Mouse (Mus musculus): ENCODE data around the gene Klhl3. TPM values are rescaled to one million over a fixed set of nuclear protein-coding genes. Genes with fewer than 3 reads are reported as not detected.

The Klhl3 gene
- total and polyA plus RNA-seq, 2 experiments from 2014 or later: 12.2 to 12.6 TPM

GRCm38 (mm10) chr13:57980071-57980470 lies 133.3 kb downstream of the Klhl3 start:
- ATAC-seq: no peak

GRCm38 (mm10) chr13:57978931-57979330 lies 134.5 kb downstream of the Klhl3 start:
- Histone ChIP-seq H3K9me3 (ENCODE audit: low read length) (no peaks in the 10 kb centered on the region), H3K4me3 (ENCODE audit: low read depth, low read length) (no peak overlapping the region), H3K27ac (ENCODE audit: low read depth, low read length) (no peak overlapping the region), H3K27me3 (ENCODE audit: insufficient read depth, low read length) (peaks cover 5% of the 10 kb centered on the region; the same call in 1 of the 2 replicates), H3K9ac (no peak overlapping the region), H3K36me3 (ENCODE audit: insufficient read depth) (no peaks in the 10 kb centered on the region), H3K4me1 (ENCODE audit: insufficient read depth) (no peaks in the 10 kb centered on the region), H3K4me2 (ENCODE audit: low read depth) (no peak overlapping the region)
- no peak for TF ChIP-seq CTCF (IDR thresholded peaks at IDR 0.05; ENCODE audit: low read depth)
- WGBS: 13% methylated on average over 9 of the region's 9 CpGs
- ATAC-seq (no peak), DNase-seq (no peak)

More at GRCm38 (mm10) chr13:57980071-57980470, 133.3 kb downstream of the Klhl3 start:
- peaks cover 5% of the 10 kb centered on the region; the same call in 1 of the 2 replicates for H3K27me3 ChIP-seq (ENCODE audit: insufficient read depth, low read length)
- TF ChIP-seq CTCF (IDR thresholded peaks at IDR 0.05; ENCODE audit: low read depth): no peak
- H3K4me3 ChIP-seq (ENCODE audit: low read depth, low read length): no peak overlapping the region
- no peak overlapping the region for H3K4me2 ChIP-seq (ENCODE audit: low read depth)
- no peak for DNase-seq
- H3K27ac ChIP-seq (ENCODE audit: low read depth, low read length): no peak overlapping the region
- H3K9ac ChIP-seq: no peak overlapping the region
- no peaks in the 10 kb centered on the region for H3K9me3 ChIP-seq (ENCODE audit: low read length)
- no peaks in the 10 kb centered on the region for H3K4me1 ChIP-seq (ENCODE audit: insufficient read depth)
- WGBS: 21% methylated on average over 2 of the region's 2 CpGs
- H3K36me3 ChIP-seq (ENCODE audit: insufficient read depth): no peaks in the 10 kb centered on the region

- no peak for ATAC-seq
- WGBS: 90% methylated on average over 6 of the region's 6 CpGs
- H3K27ac ChIP-seq (ENCODE audit: low read depth, low read length): no peak overlapping the region
Observed at GRCm38 (mm10) chr13:57977721-57978120, 135.7 kb downstream of the Klhl3 start.

GRCm38 (mm10) chr13:57965658-57966057 lies 147.7 kb downstream of the Klhl3 start:
- no peak for DNase-seq
- Histone ChIP-seq H3K4me1 (ENCODE audit: insufficient read depth) (no peaks in the 10 kb centered on the region), H3K4me3 (ENCODE audit: low read depth, low read length) (no peak overlapping the region), H3K9ac (no peak overlapping the region), H3K27ac (ENCODE audit: low read depth, low read length) (no peak overlapping the region), H3K9me3 (ENCODE audit: low read length) (no peaks in the 10 kb centered on the region), H3K4me2 (ENCODE audit: low read depth) (no peak overlapping the region), H3K27me3 (ENCODE audit: insufficient read depth, low read length) (0 out of 2 replicates have a peak, but pooled peaks cover 3% of the 10 kb centered on the region), H3K36me3 (ENCODE audit: insufficient read depth) (no peaks in the 10 kb centered on the region)
- no peak for TF ChIP-seq CTCF (IDR thresholded peaks at IDR 0.05; ENCODE audit: low read depth)
- 35% methylated on average over 6 of the region's 6 CpGs for WGBS
- ATAC-seq: no peak

More at GRCm38 (mm10) chr13:57977721-57978120, 135.7 kb downstream of the Klhl3 start:
- Histone ChIP-seq H3K4me3 (ENCODE audit: low read depth, low read length) (no peak overlapping the region), H3K4me2 (ENCODE audit: low read depth) (no peak overlapping the region), H3K36me3 (ENCODE audit: insufficient read depth) (no peaks in the 10 kb centered on the region), H3K27me3 (ENCODE audit: insufficient read depth, low read length) (peaks cover 5% of the 10 kb centered on the region; the same call in 1 of the 2 replicates), H3K4me1 (ENCODE audit: insufficient read depth) (no peaks in the 10 kb centered on the region), H3K9me3 (ENCODE audit: low read length) (no peaks in the 10 kb centered on the region), H3K9ac (no peak overlapping the region)
- no peak; the same call in 1 of the 2 replicates for TF ChIP-seq CTCF (IDR thresholded peaks at IDR 0.05; ENCODE audit: low read depth)
- no peak for DNase-seq

GRCm38 (mm10) chr13:57960254-57960653 lies 153.1 kb downstream of the Klhl3 start:
- Histone ChIP-seq H3K4me3 (ENCODE audit: low read depth, low read length) (no peak overlapping the region), H3K4me2 (ENCODE audit: low read depth) (no peak overlapping the region), H3K9me3 (ENCODE audit: low read length) (no peaks in the 10 kb centered on the region), H3K9ac (no peak overlapping the region), H3K27ac (ENCODE audit: low read depth, low read length) (no peak overlapping the region), H3K4me1 (ENCODE audit: insufficient read depth) (no peaks in the 10 kb centered on the region), H3K36me3 (ENCODE audit: insufficient read depth) (no peaks in the 10 kb centered on the region), H3K27me3 (ENCODE audit: insufficient read depth, low read length) (no peaks in the 10 kb centered on the region)
- no peak for TF ChIP-seq CTCF (IDR thresholded peaks at IDR 0.05; ENCODE audit: low read depth)
- DNase-seq (no peak), ATAC-seq (no peak)
- 79% methylated on average over 2 of the region's 2 CpGs for WGBS

GRCm38 (mm10) chr13:57959806-57960205 lies 153.6 kb downstream of the Klhl3 start:
- Histone ChIP-seq H3K4me1 (ENCODE audit: insufficient read depth) (no peaks in the 10 kb centered on the region), H3K9ac (no peak overlapping the region), H3K9me3 (ENCODE audit: low read length) (no peaks in the 10 kb centered on the region), H3K4me3 (ENCODE audit: low read depth, low read length) (no peak overlapping the region), H3K27me3 (ENCODE audit: insufficient read depth, low read length) (no peaks in the 10 kb centered on the region), H3K27ac (ENCODE audit: low read depth, low read length) (no peak overlapping the region), H3K36me3 (ENCODE audit: insufficient read depth) (no peaks in the 10 kb centered on the region), H3K4me2 (ENCODE audit: low read depth) (no peak overlapping the region)
- WGBS: 82% methylated on average over 5 of the region's 5 CpGs
- no peak for DNase-seq
- TF ChIP-seq CTCF (IDR thresholded peaks at IDR 0.05; ENCODE audit: low read depth): no peak
- ATAC-seq: no peak

MicroRNAs within 50 kb of the gene (microRNA counts, 519-probe panel; counts per million panel counts)
- microRNA mmu-miR-874: not detected

Small RNAs within 50 kb of the gene (microRNA-seq; reads per million reads assigned to microRNA genes)
- 347 to 622 reads per million in 2 experiments for gene Mir874

Other genes with a start within 250 kb of the Klhl3 start
- 46.5 and 69.4 TPM in 2 replicates for gene Spock1, start 205.3 kb downstream of the Klhl3 start, total RNA-seq (2014; rRNA removed)
- gene Spock1, start 205.3 kb downstream of the Klhl3 start, polyA plus RNA-seq (2015; fragmentation: Nextera tagmentation; extraction: Ambion mirVana): 60.5 and 64.6 TPM in 2 replicates
- gene Hnrnpa0, start 15.0 kb upstream of the Klhl3 start, total RNA-seq (2014; rRNA removed): 197 and 234 TPM in 2 replicates
- gene Hnrnpa0, start 15.0 kb upstream of the Klhl3 start, polyA plus RNA-seq (2015; fragmentation: Nextera tagmentation; extraction: Ambion mirVana): 76.5 and 86.6 TPM in 2 replicates
- gene Idnk, start 44.1 kb upstream of the Klhl3 start, total RNA-seq (2014; rRNA removed): 20.0 and 26.0 TPM in 2 replicates
- gene Idnk, start 44.1 kb upstream of the Klhl3 start, polyA plus RNA-seq (2015; fragmentation: Nextera tagmentation; extraction: Ambion mirVana): 46.9 and 49.9 TPM in 2 replicates
- 125 and 172 TPM in 2 replicates for gene Ubqln1, start 102.1 kb upstream of the Klhl3 start, total RNA-seq (2014; rRNA removed)
- gene Ubqln1, start 102.1 kb upstream of the Klhl3 start, polyA plus RNA-seq (2015; fragmentation: Nextera tagmentation; extraction: Ambion mirVana): 85.9 and 118 TPM in 2 replicates
- gene Gkap1, start 162.1 kb upstream of the Klhl3 start, total RNA-seq (2014; rRNA removed): 21.0 and 26.3 TPM in 2 replicates
- gene Gkap1, start 162.1 kb upstream of the Klhl3 start, polyA plus RNA-seq (2015; fragmentation: Nextera tagmentation; extraction: Ambion mirVana): 26.1 and 27.4 TPM in 2 replicates
- gene Kif27, start 245.5 kb upstream of the Klhl3 start, total RNA-seq (2014; rRNA removed): 2.3 and 5.2 TPM in 2 replicates
- gene Kif27, start 245.5 kb upstream of the Klhl3 start, polyA plus RNA-seq (2015; fragmentation: Nextera tagmentation; extraction: Ambion mirVana): 0.82 and 2.0 TPM in 2 replicates